In the genomic region with DNA sequence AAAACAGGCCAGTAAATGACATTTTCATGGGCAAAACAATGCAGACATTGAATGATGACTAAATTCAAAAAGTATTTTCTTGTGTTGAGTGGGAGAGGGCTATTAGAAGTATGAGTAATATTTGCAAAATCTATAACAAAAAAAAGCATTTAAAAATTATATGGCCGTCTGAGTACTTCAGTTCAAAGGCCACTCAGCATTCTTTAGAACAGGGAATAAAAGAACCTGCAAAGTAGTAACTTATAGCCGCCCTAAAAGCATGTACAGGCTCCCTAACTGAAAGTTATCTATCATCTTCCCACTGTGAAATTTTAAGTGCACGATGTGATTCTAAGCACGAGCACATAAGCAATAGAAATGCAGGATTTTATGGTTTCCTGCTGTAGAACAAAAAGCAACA, we compare ENCODE assay signal across 8 mouse cellular contexts. TPM values are rescaled to one million over a fixed set of nuclear protein-coding genes. Genes with fewer than 3 reads are reported as not detected.
DNase-seq lines count a peak whose midpoint lies in the region; ATAC-seq and TF ChIP-seq lines count a peak whose summit lies in the region.

No protein-coding gene starts in this region.

- TF ChIP-seq EP300 in heart, adult 2 months (IDR thresholded peaks at IDR 0.05; ENCODE audit: insufficient read depth, low read depth, low read length), result no peak

- H3K4me3 ChIP-seq in heart, adult 2 months, result no peak overlapping the region; the same call in 1 of the 2 replicates
- H3K4me3 ChIP-seq in lung, embryonic 15.5 days, result peak overlapping the region; percentile 81
- H3K4me3 ChIP-seq in lung, adult 2 months (replicated peaks; ENCODE audit: extremely low read depth, low read depth, low read length), result no peak overlapping the region
- peak overlapping the region; percentile 89; the same call in 1 of the 2 replicates for H3K4me3 ChIP-seq in limb, embryonic 10.5 days
- H3K4me3 ChIP-seq in stomach, embryonic 15.5 days (replicated peaks), result no peak overlapping the region

- no peak for TF ChIP-seq CTCF in heart, adult 2 months (IDR thresholded peaks at IDR 0.05)
- no peak for TF ChIP-seq CTCF in lung, adult 2 months (IDR thresholded peaks at IDR 0.05; ENCODE audit: insufficient read depth, low read length)

- intact Hi-C loops in heart, adult 2 months (cut with DNase I), result loop anchor here (5.0 kb wide), 1 partner anchor 37 kb away; no protein-coding TSS in a partner anchor

- no peak overlapping the region for H3K9ac ChIP-seq in heart, adult 2 months (ENCODE audit: low read depth, low read length)
- H3K9ac ChIP-seq in lung, embryonic 15.5 days, result no peak overlapping the region
- H3K9ac ChIP-seq in stomach, embryonic 15.5 days, result no peak overlapping the region

- H3K27ac ChIP-seq in heart, adult 2 months, result peak overlapping the region; percentile 99
- H3K27ac ChIP-seq in lung, embryonic 15.5 days, result peak overlapping the region; percentile 69; the same call in 1 of the 2 replicates
- H3K27ac ChIP-seq in limb, embryonic 10.5 days, result peak overlapping the region; percentile 95
- peak overlapping the region; percentile 99; the same call in 1 of the 2 replicates for H3K27ac ChIP-seq in stomach, embryonic 15.5 days

- DNase-seq in heart, adult 2 months, result no peak
- no peak for DNase-seq in heart, adult 9 months (ENCODE audit: low spot score in 2 of 2)
- DNase-seq in lung, adult 2 months, result no peak
- no peak for DNase-seq in limb, embryonic 10.5 days (ENCODE audit: low spot score)
- no peak for DNase-seq in urinary bladder, postnatal 4 days (ENCODE audit: low spot score in 2 of 2)

- no peak for ATAC-seq in lung, embryonic 15.5 days (ENCODE audit: borderline replicate concordance, extremely low read depth, low FRiP score, low TSS enrichment)
- no peak for ATAC-seq in stomach, embryonic 15.5 days (ENCODE audit: insufficient read depth, low FRiP score, low read depth)
- no peak for ATAC-seq in megakaryocyte, adult 5-6 weeks (ENCODE audit: poor library complexity, severe bottlenecking)

- H3K36me3 ChIP-seq in heart, adult 2 months (ENCODE audit: control insufficient read depth, insufficient read depth, low read length), result peaks cover 11% of the 10 kb centered on the region
- H3K36me3 ChIP-seq in lung, embryonic 15.5 days, result no peaks in the 10 kb centered on the region
- no peaks in the 10 kb centered on the region for H3K36me3 ChIP-seq in limb, embryonic 10.5 days
- no peaks in the 10 kb centered on the region for H3K36me3 ChIP-seq in stomach, embryonic 15.5 days

- H3K4me2 ChIP-seq in lung, embryonic 15.5 days, result peak overlapping the region; percentile 89
- H3K4me2 ChIP-seq in stomach, embryonic 15.5 days, result peak overlapping the region; percentile 85; the same call in 1 of the 2 replicates

- no peaks in the 10 kb centered on the region for H3K79me2 ChIP-seq in heart, adult 2 months (replicated peaks; ENCODE audit: control insufficient read depth, insufficient read depth, low read length)

- WGBS in heart, adult 2 months, result 56% methylated on average over 4 of the region's 4 CpGs
- WGBS in lung, embryonic 15.5 days, result 50% methylated on average over 4 of the region's 4 CpGs
- 48% methylated on average over 4 of the region's 4 CpGs for WGBS in lung, adult 2 months
- WGBS in limb, embryonic 10.5 days, result 80% methylated on average over 4 of the region's 4 CpGs
- WGBS in stomach, embryonic 15.5 days, result 48% methylated on average over 4 of the region's 4 CpGs

- H3K27me3 ChIP-seq in heart, adult 2 months (ENCODE audit: control insufficient read depth, insufficient read depth, low read length), result no peaks in the 10 kb centered on the region
- H3K27me3 ChIP-seq in lung, embryonic 15.5 days, result no peaks in the 10 kb centered on the region
- no peaks in the 10 kb centered on the region for H3K27me3 ChIP-seq in limb, embryonic 10.5 days (ENCODE audit: low read depth, poor library complexity, severe bottlenecking)
- no peaks in the 10 kb centered on the region for H3K27me3 ChIP-seq in stomach, embryonic 15.5 days (replicated peaks)

- H3K9me3 ChIP-seq in lung, embryonic 15.5 days, result no peaks in the 10 kb centered on the region
- no peaks in the 10 kb centered on the region for H3K9me3 ChIP-seq in limb, embryonic 10.5 days (replicated peaks)
- no peaks in the 10 kb centered on the region for H3K9me3 ChIP-seq in stomach, embryonic 15.5 days

- TF ChIP-seq POLR2A in heart, adult 2 months (IDR thresholded peaks at IDR 0.05; ENCODE audit: insufficient read depth, low read depth, low read length), result no peak
- TF ChIP-seq POLR2A in lung, adult 2 months (IDR thresholded peaks at IDR 0.05; ENCODE audit: borderline replicate concordance, extremely low read depth, low read depth, low read length), result no peak

- no peaks in the 10 kb centered on the region for H3K4me1 ChIP-seq in heart, adult 2 months (ENCODE audit: control insufficient read depth, insufficient read depth, low read length)
- peaks cover 17% of the 10 kb centered on the region for H3K4me1 ChIP-seq in lung, embryonic 15.5 days
- no peaks in the 10 kb centered on the region for H3K4me1 ChIP-seq in lung, adult 2 months (ENCODE audit: control insufficient read depth, insufficient read depth, low read length)
- peaks cover 28% of the 10 kb centered on the region for H3K4me1 ChIP-seq in limb, embryonic 10.5 days
- H3K4me1 ChIP-seq in stomach, embryonic 15.5 days, result no peaks in the 10 kb centered on the region

RNA-seq across cellular contexts. Expression of a gene that starts 0.6 kb away (rescaled TPM):
- 100 to 1,000 TPM; 131 to 133 TPM for total RNA-seq in heart, adult 2 months (2021)
- 135 and 218 TPM in 2 replicates for polyA plus RNA-seq in heart, adult 2 months (2012; rRNA removed)
- polyA plus RNA-seq in lung, embryonic 15.5 days (2015; fragmentation: Nextera tagmentation; extraction: Ambion mirVana), result 35.1 and 39.0 TPM in 2 replicates
- 56.8 and 61.4 TPM in 2 replicates for polyA plus RNA-seq in lung, adult 2 months (2012; rRNA removed)
- 13.4 and 13.5 TPM in 2 replicates for polyA plus RNA-seq in limb, embryonic 10.5 days (2016; fragmentation: Nextera tagmentation; extraction: Ambion mirVana)
- polyA plus RNA-seq in stomach, embryonic 15.5 days (2015; fragmentation: Nextera tagmentation; extraction: Ambion mirVana), result 37.7 and 39.4 TPM in 2 replicates
- 43.2 and 52.0 TPM in 2 replicates for total RNA-seq in megakaryocyte, adult 5-6 weeks (2015)
- 43.7 and 52.4 TPM in 2 replicates for total RNA-seq in megakaryocyte, adult 5-6 weeks (2017)

Comparison
In these comparisons a context has a peak if more than half of its experiments do, and no peak if none do; other contexts are left out.
1. H3K4me3 ChIP-seq: peak in lung, embryonic 15.5 days (single experiment) and limb, embryonic 10.5 days (single experiment); none in heart, adult 2 months (single experiment), lung, adult 2 months (single experiment) and stomach, embryonic 15.5 days (single experiment).
2. Peak in every context shown above with its lines, with median percentiles within 50 percentile points of each other: H3K27ac ChIP-seq.